Mouse (Mus musculus): ENCODE measurements at regions not wholly inside any gene's neighbourhood (a gene's known extent, or its start where the extent isn't known, plus 50 kb on each side); places are given as distances from the start of the nearest gene placed in this dataset.
"Not testable (repeated sequence)": the region's sequence is repeated elsewhere in the genome, so short reads cannot be mapped to it uniquely, and the experiment has no call there.

DNA sequence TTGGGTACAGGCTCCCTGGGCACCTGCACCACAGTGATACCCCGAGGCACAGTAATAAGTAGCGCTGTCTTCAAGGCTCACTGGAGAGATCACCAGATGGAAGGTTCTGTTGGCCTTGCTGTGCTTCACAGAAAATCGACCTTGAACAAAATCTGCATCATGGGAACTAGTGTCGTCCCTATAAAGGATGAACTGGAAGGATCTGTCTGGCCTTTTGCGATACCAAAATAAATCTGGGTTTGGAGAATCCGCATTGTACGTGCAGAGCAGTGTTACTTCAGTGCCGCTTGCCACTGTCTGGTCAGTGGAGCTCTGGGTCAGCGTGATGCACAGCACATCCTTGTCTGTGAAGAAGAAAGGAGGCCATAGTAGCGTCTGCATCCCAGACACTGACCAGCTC lies 105.3 kb downstream of the Dad1 start:
- DNase-seq (ENCODE audit: low read depth, low spot score): no peak

DNA sequence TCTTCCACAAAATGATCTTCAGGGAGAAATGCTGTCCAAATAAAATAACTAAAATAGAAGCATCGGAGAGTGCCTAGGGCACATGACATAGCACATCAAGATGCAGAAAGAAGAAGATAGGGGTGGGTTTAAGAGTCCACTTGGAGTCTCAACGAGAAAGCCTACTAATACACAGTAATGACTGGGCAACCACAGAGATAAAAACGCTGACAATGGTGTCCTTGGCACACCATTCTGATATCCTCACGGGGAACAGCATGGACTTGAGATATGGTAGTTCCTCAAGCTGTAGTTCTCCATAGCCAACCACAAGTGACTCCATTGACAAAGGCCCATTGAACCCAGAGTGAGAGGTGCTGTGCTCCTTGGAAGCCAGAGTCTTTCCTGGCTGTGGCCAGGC lies 105.8 kb downstream of the Dad1 start:
- DNase-seq (ENCODE audit: low read depth, low spot score): no peak

DNA sequence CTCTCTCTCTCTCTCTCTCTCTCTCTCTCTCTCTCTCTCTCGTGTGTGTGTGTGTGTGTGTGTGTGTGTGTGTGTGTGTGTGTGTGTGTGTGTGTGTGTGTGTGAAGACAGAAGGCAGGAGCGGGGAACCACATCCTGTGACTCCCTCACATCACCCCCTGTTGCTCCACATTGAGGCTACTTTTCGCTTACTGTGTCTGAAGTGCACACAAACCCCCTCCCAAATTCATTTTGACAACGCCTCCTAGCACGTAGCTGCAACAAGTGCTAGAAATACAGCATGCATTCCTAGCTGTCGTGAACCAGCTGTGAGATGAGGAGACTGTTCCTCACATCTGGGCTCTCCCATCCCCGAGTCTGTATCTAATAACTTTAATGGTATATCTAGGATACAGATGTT lies 106.4 kb downstream of the Dad1 start:
- no peak for DNase-seq (ENCODE audit: low read depth, low spot score)

DNA sequence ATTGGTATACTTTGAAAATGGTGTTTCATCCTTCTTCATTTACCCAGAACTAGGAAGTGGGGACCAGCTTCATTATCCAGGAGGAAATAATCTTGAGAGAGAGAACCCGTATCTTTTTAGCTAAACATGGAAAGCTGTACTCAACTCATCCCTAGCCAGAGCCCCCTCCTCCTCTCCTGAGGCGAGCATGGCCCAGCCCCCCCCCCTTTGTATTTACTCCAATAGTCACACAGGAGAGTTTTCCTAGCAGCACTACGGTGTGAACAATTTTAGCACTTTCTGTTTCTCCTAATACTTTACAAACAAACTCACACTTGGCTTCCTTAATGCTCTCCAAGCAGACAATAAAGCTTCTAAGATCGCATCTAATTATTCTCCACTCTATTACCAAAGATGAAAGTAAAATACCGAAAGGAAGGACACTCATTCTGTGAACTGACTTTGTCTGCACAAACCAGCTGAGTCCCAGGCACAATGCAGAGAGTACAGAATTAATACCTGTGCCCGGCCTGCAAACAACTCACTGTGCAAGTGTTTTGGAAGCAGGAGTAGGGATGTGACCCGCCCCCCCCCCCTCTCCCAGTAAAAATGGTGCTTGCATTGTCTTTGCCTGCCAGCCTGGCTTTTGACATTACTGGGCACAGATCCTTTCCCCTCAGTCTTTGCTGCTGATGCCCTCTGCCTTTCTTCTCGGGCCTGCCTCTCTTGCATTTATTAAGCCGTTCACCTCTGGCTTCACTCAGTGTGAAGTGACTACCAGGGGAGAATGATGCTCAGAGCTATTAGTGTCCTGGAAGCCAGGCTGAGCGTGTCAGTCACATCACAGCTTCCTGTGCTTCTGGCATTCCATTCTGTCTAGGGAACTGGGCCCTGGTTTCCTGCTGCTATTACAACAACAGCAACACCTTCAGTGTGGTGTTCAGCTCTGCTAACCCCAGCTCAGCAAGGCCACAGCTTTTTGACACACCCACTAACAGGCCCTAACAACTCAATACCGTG lies 107.9 kb downstream of the Dad1 start:
- DNase-seq (ENCODE audit: low read depth, low spot score): no peak

DNA sequence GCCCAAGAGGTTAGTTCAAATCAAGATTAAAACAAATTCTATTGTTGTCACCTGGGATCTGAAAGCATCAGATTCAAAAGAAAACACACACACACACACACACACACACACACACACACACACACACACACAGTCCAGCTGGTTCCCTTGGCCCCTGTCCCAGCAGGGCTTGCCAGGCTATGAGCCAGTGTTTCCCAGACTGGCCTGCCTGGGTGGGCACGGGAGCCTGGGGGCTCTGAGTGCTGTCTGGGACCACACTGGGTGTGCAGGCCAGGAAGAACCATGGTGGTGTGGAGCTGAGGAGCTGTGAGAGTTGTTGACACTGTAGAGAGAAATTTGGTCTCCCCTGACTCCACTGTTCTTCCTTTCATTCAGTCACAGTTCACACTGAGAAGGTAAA lies 110.1 kb downstream of the Dad1 start:
- no peak for DNase-seq (ENCODE audit: low read depth, low spot score)

DNA sequence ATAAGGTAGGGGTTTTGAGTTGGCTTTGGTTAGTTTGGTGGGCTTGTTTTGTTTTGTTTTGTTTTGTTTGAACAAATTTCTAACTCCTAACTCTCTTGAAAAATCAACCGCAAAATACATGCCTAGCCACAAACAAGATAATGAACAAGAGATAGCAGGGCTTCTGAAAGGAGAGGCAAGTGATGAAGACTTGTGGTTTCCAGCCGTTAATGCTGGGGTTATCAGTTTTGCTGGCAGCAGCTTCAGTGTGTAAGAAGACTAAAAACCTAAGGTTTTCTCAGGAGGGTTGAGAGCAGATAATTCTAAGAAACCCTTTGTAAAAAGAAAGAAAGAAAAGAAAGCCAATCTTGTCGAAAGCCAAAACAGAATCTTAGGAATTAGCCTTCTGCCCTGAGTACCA lies 115.6 kb downstream of the Dad1 start:
- DNase-seq (ENCODE audit: low read depth, low spot score): no peak

DNA sequence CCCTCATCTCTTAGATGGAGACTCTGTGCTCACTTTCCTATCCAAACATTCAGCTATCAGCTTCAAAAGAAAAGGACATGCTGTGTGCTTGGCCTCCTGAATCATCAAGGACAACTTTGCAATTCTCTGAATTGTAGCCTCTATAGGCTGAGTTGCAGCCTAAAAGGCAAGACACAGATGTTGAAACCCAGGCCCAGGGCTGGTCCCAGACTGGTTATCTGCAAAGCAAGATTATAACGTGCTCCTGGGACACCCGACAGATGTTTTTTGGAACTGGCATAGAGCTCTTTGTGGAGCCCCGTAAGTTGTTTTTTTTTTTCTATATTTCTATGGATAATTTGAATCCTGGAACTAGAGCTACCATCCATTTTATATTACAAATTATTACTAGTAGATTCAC lies 117.4 kb downstream of the Dad1 start:
- DNase-seq (ENCODE audit: low read depth, low spot score): no peak

DNA sequence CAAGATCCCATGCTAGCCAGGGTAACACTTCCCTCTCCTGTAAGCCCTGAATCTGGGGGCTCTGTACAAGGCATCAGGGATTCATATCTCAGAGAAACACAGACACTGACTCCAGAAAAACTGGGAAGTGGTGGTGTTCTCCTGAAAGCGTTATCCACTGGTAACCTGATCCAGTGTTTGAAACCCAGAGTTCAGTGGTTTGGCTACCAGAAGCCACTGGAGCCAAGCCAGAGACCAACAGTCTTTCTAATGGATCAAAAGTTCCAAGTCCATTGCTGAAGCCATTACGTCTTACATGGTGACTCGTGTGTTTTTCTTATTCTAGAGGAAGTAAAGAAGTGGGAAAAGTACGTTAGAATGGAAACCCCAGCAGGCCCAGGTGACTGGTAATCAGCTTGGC lies 125.6 kb downstream of the Dad1 start:
- DNase-seq (ENCODE audit: low read depth, low spot score): no peak

DNA sequence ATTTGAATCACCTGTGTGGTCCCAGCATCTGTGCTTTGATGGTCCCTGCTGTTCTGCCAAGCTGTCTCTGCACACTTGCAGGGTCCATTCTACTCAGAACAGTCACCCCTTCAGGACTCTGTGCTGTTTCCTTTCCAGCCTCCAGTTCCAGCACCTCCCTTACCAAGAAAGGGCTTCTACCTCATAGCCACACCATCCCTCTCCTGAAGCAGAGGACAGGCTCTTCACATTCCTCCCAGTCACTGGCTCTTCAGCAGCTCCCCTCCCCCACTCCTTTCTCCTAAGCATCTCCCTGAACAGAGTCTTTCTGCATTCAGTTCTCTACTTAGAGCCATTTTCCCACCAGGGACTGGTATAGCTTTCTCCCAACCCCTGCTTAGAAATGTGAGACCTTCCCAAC lies 128.4 kb downstream of the Dad1 start:
- no peak for DNase-seq (ENCODE audit: low read depth, low spot score)

DNA sequence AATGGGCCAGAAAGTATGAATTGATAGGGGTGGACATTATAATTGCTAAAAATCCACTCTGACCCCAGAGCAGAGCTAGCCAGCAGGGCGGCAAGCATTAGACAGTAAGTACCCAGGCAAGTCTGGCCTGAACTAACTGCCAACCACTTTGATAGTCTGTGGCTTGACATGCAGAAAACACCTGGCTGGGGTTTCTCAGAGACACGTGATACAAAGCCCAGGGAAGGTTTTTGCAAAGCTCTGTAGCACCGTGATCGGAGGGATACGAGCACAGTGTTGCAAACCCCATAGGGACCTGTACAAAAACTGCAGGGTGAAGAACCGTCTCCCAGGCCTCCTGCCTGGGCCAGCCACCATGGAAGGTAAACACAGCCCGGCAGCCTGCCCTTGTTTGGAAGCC lies 131.9 kb downstream of the Dad1 start:
- no peak for DNase-seq (ENCODE audit: low read depth, low spot score)

DNA sequence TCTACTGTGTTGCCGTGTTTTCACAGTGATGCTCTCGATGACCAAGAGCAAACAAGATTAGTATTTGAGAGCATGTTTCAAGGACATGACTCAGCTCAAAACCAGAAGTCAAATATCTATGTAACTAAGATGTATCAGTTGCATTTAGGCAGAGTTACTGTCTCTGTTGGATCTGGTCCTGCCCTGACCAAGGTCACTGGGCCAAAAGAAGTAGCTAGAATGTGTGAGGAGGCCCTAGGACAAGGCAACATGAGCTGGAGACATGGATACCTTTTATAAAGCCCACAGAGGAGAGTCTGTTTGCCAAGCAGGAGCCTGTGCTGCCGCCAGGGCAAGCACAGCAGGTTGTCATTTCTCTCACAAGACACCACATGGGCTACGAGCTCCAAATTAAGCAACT lies 132.6 kb downstream of the Dad1 start:
- no peak for DNase-seq (ENCODE audit: low read depth, low spot score)

DNA sequence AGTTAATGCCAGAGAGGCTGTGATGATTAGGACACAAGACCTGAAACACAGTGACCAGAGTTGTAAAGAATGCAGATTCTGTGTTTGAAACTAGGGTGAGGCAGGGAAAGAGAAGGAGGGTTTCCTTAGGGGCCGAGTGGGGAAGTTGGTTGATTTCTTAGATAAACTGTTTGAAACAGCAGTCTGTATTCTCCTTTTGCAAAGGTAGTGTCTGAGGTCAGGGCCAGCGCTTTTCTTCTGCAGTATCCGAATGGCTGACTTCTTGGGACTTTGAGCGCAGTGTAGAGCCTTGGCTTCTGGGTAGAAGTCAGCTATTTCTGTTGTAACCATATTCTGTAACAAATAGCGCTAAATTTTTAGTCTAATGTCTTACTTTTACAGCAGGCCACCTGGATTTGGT lies 133.7 kb downstream of the Dad1 start:
- DNase-seq (ENCODE audit: low read depth, low spot score): no peak

DNA sequence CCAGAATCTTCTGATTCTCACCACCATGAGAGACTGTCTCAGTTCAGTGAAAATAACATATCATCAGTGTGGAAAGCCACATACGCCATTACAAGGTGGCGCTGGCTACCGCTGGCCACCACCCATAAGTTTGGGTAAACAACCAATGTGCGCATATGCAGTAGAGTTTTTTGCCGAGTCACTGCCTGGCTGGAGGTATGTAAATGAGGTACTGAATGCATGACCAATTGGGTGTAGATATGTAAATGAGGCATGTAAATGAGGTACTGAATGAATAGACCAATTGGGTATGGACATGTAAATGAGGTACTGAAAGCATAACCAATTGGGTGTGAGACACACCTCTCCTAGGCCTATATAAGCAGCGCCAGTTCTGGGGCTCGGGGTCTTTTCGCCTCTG lies 136.3 kb downstream of the Dad1 start:
- DNase-seq (ENCODE audit: low read depth, low spot score): not testable (repeated sequence)

DNA sequence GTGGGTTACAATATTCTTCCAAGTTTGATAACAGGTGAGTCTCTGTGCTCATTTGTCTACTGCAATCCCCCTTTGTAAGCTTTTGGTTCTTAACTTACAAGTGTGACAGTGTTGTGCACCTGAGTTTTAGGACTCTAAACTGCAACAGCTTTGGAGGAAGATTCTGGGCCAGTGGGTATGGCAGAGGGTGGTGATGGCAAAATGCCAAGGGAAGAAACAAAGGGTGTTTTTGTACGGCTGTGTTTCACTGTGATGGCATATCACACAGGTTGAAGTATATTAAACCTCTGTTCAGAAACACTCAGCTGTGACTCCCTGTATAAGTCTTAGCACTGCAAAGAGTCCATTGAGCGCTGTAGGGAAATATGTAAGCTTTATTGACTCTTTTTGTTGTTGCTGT lies 140.7 kb downstream of the Dad1 start:
- no peak for DNase-seq (ENCODE audit: low read depth, low spot score)

DNA sequence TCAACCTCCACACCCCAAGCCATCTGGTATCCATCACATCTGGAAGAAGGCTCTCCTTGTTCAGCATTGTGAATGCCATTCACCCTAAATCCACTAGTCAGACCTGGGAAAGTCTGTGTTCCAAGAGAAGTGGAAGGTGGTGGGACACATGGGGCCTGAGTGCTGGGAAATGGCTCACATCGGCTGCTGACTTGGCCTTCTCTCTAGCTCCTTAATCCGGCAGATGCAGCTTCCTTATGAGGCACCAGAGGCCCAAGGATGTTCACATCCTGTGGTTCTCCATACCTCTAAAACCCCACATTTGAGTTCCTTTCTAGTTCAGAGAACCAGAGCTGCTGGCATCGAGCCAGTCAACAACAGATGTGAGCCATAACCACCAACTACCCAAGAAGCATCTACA lies 142.9 kb downstream of the Dad1 start:
- DNase-seq (ENCODE audit: low read depth, low spot score): no peak

DNA sequence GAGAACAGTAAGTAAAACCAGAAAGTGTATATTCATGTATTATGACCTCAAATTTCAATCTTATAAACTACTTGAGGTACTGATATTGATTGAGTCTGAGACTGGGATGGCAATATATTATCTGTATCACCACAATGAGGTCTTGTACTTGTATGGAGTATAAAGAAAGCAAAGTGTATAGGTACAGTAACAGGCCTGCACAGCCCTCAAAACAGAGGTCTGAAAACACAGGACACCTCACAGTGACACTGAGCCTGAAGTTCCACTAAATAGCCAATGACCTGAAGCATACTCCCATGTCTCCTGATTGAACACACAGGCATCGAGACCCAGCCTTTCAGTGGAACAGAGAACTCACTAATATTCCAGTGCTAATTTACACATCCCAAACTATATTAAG lies 144.8 kb downstream of the Dad1 start:
- DNase-seq (ENCODE audit: low read depth, low spot score): no peak

DNA sequence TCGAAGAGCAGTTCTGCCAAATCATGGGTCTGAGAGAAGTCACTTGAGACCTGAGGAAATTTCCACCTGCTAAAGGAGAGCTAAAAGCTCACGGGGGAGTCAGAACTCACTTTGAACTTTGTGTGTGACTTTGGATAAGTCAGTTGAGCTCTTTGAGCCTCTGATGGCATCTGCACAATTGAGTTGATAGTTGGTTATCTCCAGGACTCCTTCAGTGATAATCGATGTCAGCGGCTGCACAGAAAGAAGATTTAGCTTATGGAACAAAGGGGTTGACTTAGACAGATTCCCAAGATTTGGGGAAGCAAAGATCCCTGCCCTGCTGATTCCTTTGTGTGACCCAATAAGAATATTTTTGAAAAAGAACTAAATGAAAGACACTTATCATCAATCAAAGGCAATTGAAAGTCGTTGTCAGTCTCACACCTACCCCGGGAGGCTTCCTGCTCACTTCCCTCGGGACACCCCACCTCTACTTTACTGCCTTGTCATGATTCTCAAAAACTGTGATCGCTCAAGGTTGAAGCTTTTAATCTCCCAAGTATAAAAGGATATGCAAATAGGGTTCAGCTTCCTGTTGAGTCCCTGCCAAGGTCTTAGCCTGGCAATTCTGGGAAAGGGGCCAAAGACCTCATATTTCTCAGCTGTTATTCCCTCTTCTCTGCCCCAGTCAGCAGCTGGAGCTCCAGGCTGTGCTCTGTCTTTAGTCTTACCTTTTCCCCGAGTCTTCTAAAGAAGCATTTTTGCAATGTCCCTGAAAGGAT lies 145.4 kb downstream of the Dad1 start:
- DNase-seq (ENCODE audit: low read depth, low spot score): peak; percentile 31

DNA sequence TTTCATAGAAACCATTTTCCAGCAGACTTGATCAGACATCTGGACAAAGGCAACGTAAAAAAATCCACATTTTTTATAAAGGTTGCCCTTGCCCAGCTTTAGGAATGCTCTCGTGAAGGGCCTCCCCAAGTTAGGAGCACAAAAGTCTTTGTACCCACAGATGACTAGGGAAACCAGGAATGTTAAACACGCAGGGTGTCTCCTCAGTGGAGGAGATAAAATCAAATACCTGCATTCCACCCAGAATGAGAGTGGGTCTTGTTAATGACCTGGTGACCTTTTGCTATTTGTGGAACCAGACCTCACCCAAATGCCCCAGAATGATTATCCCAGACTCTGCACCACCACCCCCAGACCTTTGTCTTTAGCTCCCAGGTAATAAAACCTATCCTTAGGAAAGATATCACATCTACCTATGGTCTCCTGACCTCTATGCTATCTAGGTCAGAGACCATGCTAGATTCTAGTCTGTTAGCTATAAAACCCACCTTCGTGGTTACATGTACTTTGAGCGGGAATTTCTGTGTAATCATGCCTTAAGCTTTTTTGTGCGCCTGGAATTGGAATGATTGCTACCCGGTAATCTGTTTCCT lies 146.6 kb downstream of the Dad1 start:
- DNase-seq (ENCODE audit: low read depth, low spot score): no peak

DNA sequence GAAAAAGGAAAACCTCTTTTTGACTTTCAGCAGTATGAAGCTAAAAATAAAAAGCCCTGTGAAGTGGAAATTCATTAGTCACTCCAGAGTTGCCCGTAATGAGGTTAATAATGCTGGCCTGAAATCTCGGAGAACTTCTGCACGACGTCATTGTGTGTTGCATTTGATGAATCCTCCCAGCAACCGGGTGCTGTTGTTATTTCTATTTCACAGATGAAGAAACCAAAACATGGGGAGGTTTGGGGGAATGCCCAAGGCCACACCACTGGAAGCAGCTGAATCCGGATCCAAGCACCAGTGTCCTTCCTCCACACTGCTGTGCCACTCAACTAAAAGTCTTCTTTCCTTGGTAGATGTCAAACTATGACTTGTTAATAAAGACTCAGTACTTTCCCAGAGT lies 149.7 kb downstream of the Dad1 start:
- DNase-seq (ENCODE audit: low read depth, low spot score): no peak

DNA sequence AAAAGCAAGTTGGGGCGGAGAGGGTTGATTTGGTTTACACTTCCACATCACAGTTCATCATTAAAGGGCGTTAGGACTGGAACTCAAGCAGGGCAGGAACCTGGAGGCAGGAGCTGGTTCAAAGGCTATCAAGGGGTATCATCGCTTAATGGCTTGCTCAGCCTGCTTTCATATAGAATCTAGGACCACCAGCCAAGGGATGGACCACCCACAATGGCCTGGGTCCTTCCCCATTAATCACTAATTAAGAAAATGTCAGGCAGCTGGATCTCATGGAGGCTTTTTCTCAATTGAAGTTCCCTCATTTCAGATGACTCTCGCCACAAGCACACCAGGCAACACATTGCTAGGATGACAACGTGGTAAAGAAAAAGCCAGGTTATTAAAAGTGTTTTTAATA lies 150.4 kb downstream of the Dad1 start:
- no peak for DNase-seq (ENCODE audit: low read depth, low spot score)

DNA sequence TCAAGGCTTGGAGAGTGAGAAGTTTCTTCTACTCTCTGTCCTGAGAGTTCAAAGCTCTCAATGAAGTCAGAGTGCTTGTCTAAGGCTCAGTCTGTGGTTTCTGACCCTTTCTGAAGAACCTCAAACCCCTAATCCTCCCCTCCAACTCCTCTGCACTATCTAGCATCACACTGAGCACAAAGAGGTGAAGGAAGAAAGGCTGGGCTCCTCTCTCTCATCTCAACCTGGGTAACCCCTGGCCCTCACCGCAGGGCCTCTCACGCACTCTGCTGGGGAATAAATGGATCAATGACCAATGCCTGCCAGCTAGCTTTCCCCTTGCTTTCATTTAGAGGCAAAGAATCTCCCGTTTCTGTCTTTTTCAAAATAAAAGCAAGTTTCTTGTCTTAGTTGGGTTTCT lies 150.8 kb downstream of the Dad1 start:
- DNase-seq (ENCODE audit: low read depth, low spot score): no peak

DNA sequence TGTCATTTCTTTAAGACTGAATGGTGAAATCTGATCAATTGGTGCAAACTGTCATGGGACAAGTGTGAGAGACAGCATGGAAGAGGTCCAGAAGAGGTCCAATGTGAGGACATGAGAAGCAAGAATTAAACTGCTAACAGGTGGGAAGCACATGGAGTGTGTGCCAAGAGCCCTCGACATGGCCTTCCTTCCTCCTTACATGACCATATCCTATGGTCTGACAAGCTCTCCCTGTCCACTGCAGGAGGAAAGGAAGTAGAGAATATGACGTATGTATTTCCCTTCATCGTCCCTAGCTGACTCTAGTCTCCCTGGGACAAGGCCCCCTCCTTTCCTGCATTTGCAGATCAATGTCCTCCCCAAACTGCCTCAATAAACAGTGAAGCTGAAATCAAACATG lies 152.1 kb downstream of the Dad1 start:
- DNase-seq (ENCODE audit: low read depth, low spot score): no peak

DNA sequence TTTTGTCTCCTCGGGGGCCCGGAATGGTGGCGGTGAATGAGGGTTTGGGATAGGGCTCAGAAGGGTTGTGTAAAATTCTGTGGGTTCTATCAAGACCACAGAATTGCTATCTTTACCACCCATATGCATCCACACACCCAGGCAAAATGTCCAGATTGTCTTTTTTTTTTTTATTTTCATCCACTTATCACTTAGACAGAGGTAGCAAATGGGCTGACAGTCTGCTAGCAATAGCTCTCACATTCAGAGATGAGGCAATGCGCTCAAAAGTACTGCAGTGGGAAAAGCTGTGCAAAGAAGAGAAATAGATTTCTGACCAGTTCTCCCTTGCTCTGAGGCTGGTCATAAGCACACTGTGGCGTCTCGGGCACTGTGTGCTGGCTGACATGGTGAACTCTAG lies 154.5 kb downstream of the Dad1 start:
- DNase-seq (ENCODE audit: low read depth, low spot score): no peak
